Mouse (Mus musculus) CH12.LX (cell line): ENCODE results near the gene Kif1a. TPM values are rescaled to one million over a fixed set of nuclear protein-coding genes. Genes with fewer than 3 reads are reported as not detected.

Experiments used
- DNase-seq: peaks from one replicate; pipeline ENCODE4 v3.0.0-alpha.2; 2013; ENCODE audit errors: extremely low read depth
- H3K27ac ChIP-seq: 2 replicates; pipeline ENCODE4 v1.5.1; 2012; ENCODE audit warnings: low read depth, mild to moderate bottlenecking, control low read depth, moderate library complexity; ENCODE audit not compliant: insufficient read depth
- H3K27me3 ChIP-seq: replicated peaks from 2 replicates; pipeline ENCODE3; 2012; ENCODE audit warnings: inconsistent platforms
- H3K36me3 ChIP-seq, 2 experiments: replicated peaks in 1 of 2; 2 replicates each; pipeline versions ENCODE3 to v1.6.1; 2012; ENCODE audit warnings: inconsistent platforms in 1 of 2, low read length in 1 of 2, mild to moderate bottlenecking in 1 of 2, mixed read lengths in 1 of 2, moderate library complexity in 1 of 2; ENCODE audit not compliant: control insufficient read depth in 1 of 2, insufficient read depth in 1 of 2
- H3K4me1 ChIP-seq, 2 experiments: 2 replicates each; pipeline ENCODE4 v1.6.1; 2012; ENCODE audit warnings: inconsistent platforms in 1 of 2, moderate library complexity in 1 of 2; ENCODE audit not compliant: insufficient read depth in 2 of 2, control insufficient read depth in 1 of 2
- H3K4me2 ChIP-seq: 2 replicates; pipeline ENCODE4 v1.6.1; 2012; ENCODE audit warnings: low read depth, mild to moderate bottlenecking, control low read depth; ENCODE audit not compliant: poor library complexity, insufficient read depth, severe bottlenecking
- H3K4me3 ChIP-seq, 3 experiments: fragments of 150-350 bp in 1 of 3; sonication (generic) in 1 of 3; replicated peaks in 1 of 3; 2 replicates each; pipeline versions ENCODE3 to v1.5.1; 2011 to 2012; ENCODE audit warnings: low read depth in 2 of 3, low read length in 2 of 3, mild to moderate bottlenecking in 2 of 3, moderate library complexity in 2 of 3, control low read depth in 1 of 3, improper control_type of control experiment in 1 of 3, inconsistent platforms in 1 of 3, mixed read lengths in 1 of 3; ENCODE audit not compliant: poor library complexity in 1 of 3
- H3K79me2 ChIP-seq: replicated peaks from 2 replicates; pipeline ENCODE4 v1.6.1; 2012; ENCODE audit warnings: mild to moderate bottlenecking, moderate library complexity; ENCODE audit not compliant: control insufficient read depth, poor library complexity, insufficient read depth, severe bottlenecking; ENCODE audit errors: extremely low read depth
- H3K9ac ChIP-seq: 2 replicates; pipeline ENCODE4 v1.6.1; 2012; ENCODE audit warnings: low read depth, mild to moderate bottlenecking, control low read depth, moderate library complexity; ENCODE audit not compliant: insufficient read depth
- H3K9me3 ChIP-seq: replicated peaks from 2 replicates; pipeline ENCODE3; 2012; ENCODE audit warnings: low read length, inconsistent platforms, mixed read lengths
- BHLHE40 ChIP-seq: IDR thresholded peaks from 2 replicates; pipeline ENCODE4 v1.6.1; 2011; ENCODE audit warnings: mild to moderate bottlenecking, low read depth, low read length, improper control_type of control experiment
- CHD1 ChIP-seq: IDR thresholded peaks from 2 replicates; pipeline ENCODE4 v1.6.1; 2012; ENCODE audit warnings: low read depth, low read length, improper control_type of control experiment, inconsistent platforms
- CHD2 ChIP-seq: IDR thresholded peaks from 2 replicates; pipeline ENCODE4 v1.6.1; 2011; ENCODE audit warnings: low read length, improper control_type of control experiment
- CTCF ChIP-seq, 2 experiments: IDR thresholded peaks in 1 of 2; conservative IDR thresholded peaks in 1 of 2; 2 replicates each; pipeline ENCODE4 v1.5.1; 2011 to 2012; ENCODE audit warnings: low read depth in 2 of 2, low read length in 2 of 2, improper control_type of control experiment in 1 of 2, inconsistent platforms in 1 of 2, mild to moderate bottlenecking in 1 of 2, moderate library complexity in 1 of 2
- E2F4 ChIP-seq: IDR thresholded peaks from 2 replicates; pipeline ENCODE4 v1.6.1; 2011; ENCODE audit warnings: low read depth, low read length, improper control_type of control experiment; ENCODE audit not compliant: insufficient replicate concordance
- ELF1 ChIP-seq: IDR thresholded peaks from 2 replicates; pipeline ENCODE4 v1.6.1; 2014; ENCODE audit warnings: low read depth, mild to moderate bottlenecking, inconsistent platforms, low read length, improper control_type of control experiment
- EP300 ChIP-seq: IDR thresholded peaks from 2 replicates; pipeline ENCODE4 v1.6.1; 2011; ENCODE audit warnings: low read length, improper control_type of control experiment
- ETS1 ChIP-seq: conservative IDR thresholded peaks from 2 replicates; pipeline ENCODE4 v1.6.1; 2012; ENCODE audit warnings: low read depth, mild to moderate bottlenecking, inconsistent platforms, low read length, improper control_type of control experiment, moderate library complexity
- GABPA ChIP-seq: IDR thresholded peaks from 2 replicates; pipeline ENCODE4 v1.6.1; 2012; ENCODE audit warnings: low read depth, low read length, improper control_type of control experiment, inconsistent platforms; ENCODE audit not compliant: insufficient replicate concordance
- HCFC1 ChIP-seq: IDR thresholded peaks from 2 replicates; pipeline ENCODE4 v1.6.1; 2012; ENCODE audit warnings: low read depth, mild to moderate bottlenecking, inconsistent platforms, low read length, improper control_type of control experiment
- IRF4 ChIP-seq: IDR thresholded peaks from 2 replicates; pipeline ENCODE4 v1.6.1; 2014; ENCODE audit warnings: low read depth, mild to moderate bottlenecking, inconsistent platforms, low read length, improper control_type of control experiment
- JUN ChIP-seq: IDR thresholded peaks from 2 replicates; pipeline ENCODE4 v1.6.1; 2011; ENCODE audit warnings: low read depth, mild to moderate bottlenecking, low read length, improper control_type of control experiment, moderate library complexity; ENCODE audit not compliant: insufficient read depth
- JUND ChIP-seq: conservative IDR thresholded peaks from 2 replicates; pipeline ENCODE4 v1.6.1; 2011; ENCODE audit warnings: low read depth, low read length, improper control_type of control experiment
- KAT2A ChIP-seq: IDR thresholded peaks from 2 replicates; pipeline ENCODE4 v1.6.1; 2012; ENCODE audit warnings: low read length, improper control_type of control experiment, inconsistent platforms; ENCODE audit not compliant: insufficient replicate concordance
- MAFK ChIP-seq: IDR thresholded peaks from 2 replicates; pipeline ENCODE4 v1.6.1; 2011; ENCODE audit warnings: low read length, improper control_type of control experiment; ENCODE audit not compliant: insufficient replicate concordance
- MAX ChIP-seq: IDR thresholded peaks from 2 replicates; pipeline ENCODE4 v1.6.1; 2011; ENCODE audit warnings: low read length, improper control_type of control experiment
- MAZ ChIP-seq: IDR thresholded peaks from 2 replicates; pipeline ENCODE4 v1.6.1; 2012; ENCODE audit warnings: low read depth, mild to moderate bottlenecking, inconsistent platforms, low read length, improper control_type of control experiment, moderate library complexity
- MEF2A ChIP-seq: IDR thresholded peaks from 2 replicates; pipeline ENCODE4 v1.6.1; 2014; ENCODE audit warnings: low read depth, mild to moderate bottlenecking, inconsistent platforms, low read length, improper control_type of control experiment, borderline replicate concordance
- MXI1 ChIP-seq: IDR thresholded peaks from 2 replicates; pipeline ENCODE4 v1.6.1; 2011; ENCODE audit warnings: mild to moderate bottlenecking, low read depth, low read length, improper control_type of control experiment
- MYC ChIP-seq: IDR thresholded peaks from 2 replicates; pipeline ENCODE4 v1.6.1; 2011; ENCODE audit warnings: low read depth, mild to moderate bottlenecking, improper control_type of control experiment, low read length
- NELFE ChIP-seq: IDR thresholded peaks from 2 replicates; pipeline ENCODE4 v1.6.1; 2011; ENCODE audit warnings: low read depth, low read length, improper control_type of control experiment
- NRF1 ChIP-seq: IDR thresholded peaks from 2 replicates; pipeline ENCODE4 v1.6.1; 2014; ENCODE audit warnings: low read depth, mild to moderate bottlenecking, inconsistent platforms, low read length, improper control_type of control experiment, moderate library complexity
- PAX5 ChIP-seq: IDR thresholded peaks from 2 replicates; pipeline ENCODE4 v1.6.1; 2012; ENCODE audit warnings: low read length, inconsistent platforms, mixed read lengths
- POLR2A ChIP-seq: IDR thresholded peaks from 2 replicates; pipeline ENCODE4 v1.6.1; 2011; ENCODE audit warnings: low read depth, mild to moderate bottlenecking, improper control_type of control experiment, low read length
- POLR2AphosphoS2 ChIP-seq: IDR thresholded peaks from 2 replicates; pipeline ENCODE4 v1.6.1; 2011; ENCODE audit warnings: low read depth, low read length, improper control_type of control experiment
- RAD21 ChIP-seq: IDR thresholded peaks from 2 replicates; pipeline ENCODE4 v1.6.1; 2011; ENCODE audit warnings: low read depth, mild to moderate bottlenecking, low read length, improper control_type of control experiment, moderate library complexity
- RCOR1 ChIP-seq: conservative IDR thresholded peaks from 2 replicates; pipeline ENCODE4 v1.6.1; 2012; ENCODE audit warnings: low read depth, mild to moderate bottlenecking, inconsistent platforms, low read length, improper control_type of control experiment
- SIN3A ChIP-seq: IDR thresholded peaks from 2 replicates; pipeline ENCODE4 v1.6.1; 2012; ENCODE audit warnings: low read length, improper control_type of control experiment, inconsistent platforms
- SMC3 ChIP-seq: IDR thresholded peaks from 2 replicates; pipeline ENCODE4 v1.6.1; 2011; ENCODE audit warnings: low read depth, low read length, improper control_type of control experiment
- TBP ChIP-seq: conservative IDR thresholded peaks from 2 replicates; pipeline ENCODE4 v1.6.1; 2011; ENCODE audit warnings: low read depth, low read length, improper control_type of control experiment
- TCF12 ChIP-seq: IDR thresholded peaks from 2 replicates; pipeline ENCODE4 v1.6.1; 2014; ENCODE audit warnings: low read depth, mild to moderate bottlenecking, inconsistent platforms, low read length, improper control_type of control experiment
- UBTF ChIP-seq: IDR thresholded peaks from 2 replicates; pipeline ENCODE4 v1.6.1; 2012; ENCODE audit warnings: low read depth, mild to moderate bottlenecking, inconsistent platforms, low read length, improper control_type of control experiment, moderate library complexity
- USF1 ChIP-seq: IDR thresholded peaks from 2 replicates; pipeline ENCODE4 v1.6.1; 2014; ENCODE audit warnings: low read depth, mild to moderate bottlenecking, inconsistent platforms, low read length, improper control_type of control experiment
- USF2 ChIP-seq: conservative IDR thresholded peaks from 2 replicates; pipeline ENCODE4 v1.6.1; 2011; ENCODE audit warnings: low read depth, low read length, improper control_type of control experiment
- ZC3H11A ChIP-seq: IDR thresholded peaks from 2 replicates; pipeline ENCODE4 v1.6.1; 2012; ENCODE audit warnings: low read depth, mild to moderate bottlenecking, inconsistent platforms, low read length, improper control_type of control experiment
- ZKSCAN1 ChIP-seq: IDR thresholded peaks from 2 replicates; pipeline ENCODE4 v1.6.1; 2012; ENCODE audit warnings: low read depth, inconsistent platforms, low read length, improper control_type of control experiment, borderline replicate concordance
- ZMIZ1 ChIP-seq: IDR thresholded peaks from 2 replicates; pipeline ENCODE4 v1.6.1; 2012; ENCODE audit warnings: low read depth, mild to moderate bottlenecking, inconsistent platforms, low read length, improper control_type of control experiment
- ZNF384 ChIP-seq: IDR thresholded peaks from 2 replicates; pipeline ENCODE4 v1.6.1; 2012; ENCODE audit warnings: low read depth, low read length, improper control_type of control experiment, inconsistent platforms
- dilution Hi-C: fragments of 300-500 bp; cut with MboI; formaldehyde crosslinking; loops from 2 replicates; pipeline ENCODE4 v1.14.3; 2020; ENCODE audit warnings: low sequenced_read_pairs; ENCODE audit not compliant: extremely low pct_unique_long_range_greater_than_20kb, extremely low pct_ligation_motif_present
- in situ Hi-C: fragments of 300-500 bp; cut with MboI; formaldehyde crosslinking; loops from 3 replicates; pipeline ENCODE4 v1.14.3; 2019; ENCODE audit warnings: low sequenced_read_pairs, low pct_ligation_motif_present, low pct_unique_long_range_greater_than_20kb, mixed read lengths
- polyA plus RNA-seq: library from polyadenylated mRNA; unstranded; fragments of >175 nt; gene quantifications from 2 replicates; pipeline ENCODE4 v1.2.1, GENCODE M21; 2012; ENCODE audit warnings: low read depth; ENCODE audit not compliant: insufficient read length
- total RNA-seq, 2 experiments: library from RNA; depleted of rRNA; stranded (reverse); fragments of 300-350 nt in 1 of 2; fragments of >200 nt in 1 of 2; gene quantifications; 2 replicates each; pipeline ENCODE4 v1.2.3; 2012 to 2014

The Kif1a gene
- total and polyA plus RNA-seq, 3 experiments, result 0.17 to 0.61 (median 0.17) TPM

DNA sequence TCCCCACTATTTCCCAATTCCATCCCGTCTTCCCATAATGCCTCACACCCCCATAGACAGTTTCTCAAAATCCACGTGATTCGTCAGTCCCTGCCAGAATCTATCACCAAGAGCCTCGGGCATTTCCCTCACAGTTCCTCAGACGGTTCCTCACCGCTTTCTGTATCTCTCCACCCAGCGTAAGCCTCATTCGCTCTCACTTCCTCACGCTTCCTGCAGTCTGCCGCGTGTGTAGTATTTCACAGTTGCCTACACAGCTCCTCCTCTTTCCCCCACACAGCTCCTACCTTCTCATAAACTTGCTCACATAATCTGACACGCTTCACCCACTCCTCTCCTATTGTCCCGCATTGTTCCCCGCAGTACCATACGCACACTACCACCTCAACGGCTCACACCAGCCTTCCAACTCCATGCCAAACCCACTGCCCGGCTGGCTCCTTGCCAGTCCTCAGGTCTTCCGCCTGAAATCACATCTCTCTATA is 30.2 kb downstream of the Kif1a start:
- no peaks in the 10 kb centered on the region for H3K9me3 ChIP-seq
- peak overlapping the region; percentile 48; the same call in 1 of the 2 replicates for H3K4me2 ChIP-seq
- dilution Hi-C loops, result no loop called here
- in situ Hi-C loops, result loop anchor here (10.0 kb wide), 1 partner anchor 127 kb away; no protein-coding TSS in a partner anchor
- H3K79me2 ChIP-seq, result no peaks in the 10 kb centered on the region
- peaks cover 14% of the 10 kb centered on the region for H3K27me3 ChIP-seq
- peak overlapping the region; percentile 15; the same call in 1 of the 2 replicates for H3K9ac ChIP-seq
- peak; percentile 84 for DNase-seq
- H3K27ac ChIP-seq, result no peak overlapping the region
- TF ChIP-seq PAX5, result no peak
- TF ChIP-seq ETS1, result peak; percentile 23
- TF ChIP-seq GABPA, result no peak
- TF ChIP-seq NELFE, result 0 out of 2 replicates have a peak, but pooled peaks have one; percentile 43
- no peak for TF ChIP-seq ZC3H11A
- TF ChIP-seq CHD2, result no peak
- no peak for TF ChIP-seq MAFK
- TF ChIP-seq JUN, result no peak
- no peak for TF ChIP-seq ZNF384
- TF ChIP-seq USF1, result peak; percentile 19; the same call in 1 of the 2 replicates
- TF ChIP-seq ELF1, result peak; percentile 49; the same call in 1 of the 2 replicates
- peak; percentile 40; the same call in 1 of the 2 replicates for TF ChIP-seq TCF12
- TF ChIP-seq E2F4, result no peak
- no peak; the same call in 1 of the 2 replicates for TF ChIP-seq RAD21
- no peak for TF ChIP-seq POLR2AphosphoS2
- no peak for TF ChIP-seq TBP
- TF ChIP-seq MYC, result peak; percentile 88
- TF ChIP-seq SIN3A, result peak; percentile 68; the same call in 1 of the 2 replicates
- TF ChIP-seq ZMIZ1, result 0 out of 2 replicates have a peak, but pooled peaks have one; percentile 39
- no peak for TF ChIP-seq MAZ
- peak; percentile 44; the same call in 1 of the 2 replicates for TF ChIP-seq MEF2A
- TF ChIP-seq ZKSCAN1, result no peak
- peak; percentile 86 for TF ChIP-seq MAX
- TF ChIP-seq IRF4, result peak; percentile 77
- peak; percentile 65 for TF ChIP-seq EP300
- TF ChIP-seq BHLHE40, result peak; percentile 93
- TF ChIP-seq RCOR1, result 0 out of 2 replicates have a peak, but pooled peaks have one; percentile 25
- TF ChIP-seq JUND, result peak; percentile 11; the same call in 1 of the 2 replicates
- peak; percentile 50; the same call in 1 of the 2 replicates for TF ChIP-seq POLR2A
- no peak for TF ChIP-seq NRF1
- no peak for TF ChIP-seq HCFC1
- no peak for TF ChIP-seq KAT2A
- TF ChIP-seq CHD1, result no peak
- TF ChIP-seq MXI1, result peak; percentile 66; the same call in 1 of the 2 replicates
- no peak; the same call in 1 of the 2 replicates for TF ChIP-seq USF2
- TF ChIP-seq UBTF, result no peak
- TF ChIP-seq SMC3, result no peak; the same call in 1 of the 2 replicates
- no peak; a peak in 1 of 4 replicates for TF ChIP-seq CTCF (conservative IDR thresholded peaks at IDR 0.05 in 1 of 2, IDR thresholded peaks at IDR 0.05 in 1 of 2; ENCODE audit: low read depth in 2 of 2, low read length in 2 of 2)
- H3K36me3 ChIP-seq, result no peaks in the 10 kb centered on the region
- H3K4me1 ChIP-seq, result peaks cover 6 to 37% of the 10 kb centered on the region in 2 experiments
- peak overlapping the region in 2 of 3 experiments; percentile 25 to 27 for H3K4me3 ChIP-seq
